Mouse (Mus musculus): ENCODE measurements around the gene Eml2.

The Eml2 gene

DNA sequence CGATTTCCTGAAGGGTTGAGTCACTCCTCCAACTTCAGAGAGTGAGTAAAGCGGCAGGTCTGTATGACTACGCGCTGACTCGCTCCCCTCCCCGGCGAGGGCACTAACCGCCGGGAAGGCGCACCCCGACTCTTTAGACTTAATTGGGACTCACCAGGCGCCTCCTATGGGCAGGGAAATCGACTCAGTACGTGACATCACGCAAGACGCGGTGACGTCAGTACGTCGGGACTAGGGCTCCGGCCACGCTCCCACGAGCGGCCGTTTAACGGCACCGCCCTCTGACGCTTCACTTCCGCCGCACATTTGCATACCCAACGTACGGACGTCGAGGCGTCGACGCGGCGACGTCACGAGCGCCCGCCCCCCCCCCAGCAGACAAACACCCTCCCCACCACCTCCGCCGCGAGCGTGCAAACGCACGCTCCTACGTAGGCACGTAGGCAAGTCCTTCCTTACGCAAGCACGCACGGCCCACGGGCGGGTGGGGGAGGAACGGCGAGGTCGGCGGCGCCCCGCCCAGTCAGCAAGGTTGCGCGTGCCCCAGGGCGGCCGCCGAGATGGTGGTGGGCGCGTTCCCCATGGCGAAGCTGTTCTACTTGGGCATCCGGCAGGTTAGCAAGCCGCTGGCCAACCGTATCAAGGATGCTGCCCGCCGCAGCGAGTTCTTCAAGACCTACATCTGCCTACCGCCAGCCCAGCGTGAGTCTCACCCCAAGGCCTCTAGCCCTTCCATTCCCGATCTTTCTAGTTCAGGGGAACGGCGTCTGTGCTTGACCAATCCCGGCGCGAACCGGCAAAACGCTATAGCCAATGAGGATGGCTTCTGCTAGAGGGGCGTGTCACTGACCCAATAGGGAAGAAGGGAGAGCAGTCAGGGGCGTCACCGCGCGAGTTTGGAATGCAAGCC is 51.9 kb downstream of the Eml2 start, which contains the start of gene Opa3:
Opa3 (plus strand) TSS at position 452 of the 910 bp plus-strand sequence.
- DNase-seq (ENCODE audit: inconsistent age in 2 of 2, low spot score in 1 of 2): peak; percentile 99 to 100

DNA sequence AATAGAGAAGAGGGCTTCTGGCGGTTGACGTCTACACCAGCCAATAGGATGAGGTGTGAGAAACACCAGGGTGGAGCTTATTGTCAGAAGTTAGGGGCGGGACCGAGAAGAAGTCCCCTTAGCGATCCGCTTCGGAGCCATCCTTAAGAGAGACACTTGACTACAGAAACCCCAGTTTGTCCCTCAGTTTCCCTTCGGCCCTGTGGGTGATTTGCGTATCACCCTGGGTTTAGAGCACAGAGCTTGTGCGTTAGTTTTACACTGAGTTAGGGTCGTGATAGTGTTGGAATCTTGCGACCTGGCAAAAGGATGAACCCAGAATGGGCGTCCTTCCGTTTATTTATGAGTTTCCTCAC is 52.5 kb downstream of the Eml2 start:
- no peak for DNase-seq (ENCODE audit: inconsistent age in 2 of 2, low spot score in 1 of 2)

GRCm38 (mm10) chr7:19229404-19229803 is 53.2 kb downstream of the Eml2 start:
- DNase-seq (ENCODE audit: inconsistent age in 2 of 2, low spot score in 1 of 2): no peak

GRCm38 (mm10) chr7:19230041-19230580 is 53.9 kb downstream of the Eml2 start:
- DNase-seq (ENCODE audit: inconsistent age in 2 of 2, low spot score in 1 of 2): peak in 1 of 2 experiments; percentile 41

GRCm38 (mm10) chr7:19230899-19231298 is 54.7 kb downstream of the Eml2 start:
- no peak for DNase-seq (ENCODE audit: inconsistent age in 2 of 2, low spot score in 1 of 2)

- DNase-seq (ENCODE audit: inconsistent age in 2 of 2, low spot score in 1 of 2): no peak
Measured at GRCm38 (mm10) chr7:19231849-19232248, 55.6 kb downstream of the Eml2 start.

GRCm38 (mm10) chr7:19234652-19235051 is 58.4 kb downstream of the Eml2 start:
- DNase-seq (ENCODE audit: inconsistent age in 2 of 2, low spot score in 1 of 2): no peak

DNA sequence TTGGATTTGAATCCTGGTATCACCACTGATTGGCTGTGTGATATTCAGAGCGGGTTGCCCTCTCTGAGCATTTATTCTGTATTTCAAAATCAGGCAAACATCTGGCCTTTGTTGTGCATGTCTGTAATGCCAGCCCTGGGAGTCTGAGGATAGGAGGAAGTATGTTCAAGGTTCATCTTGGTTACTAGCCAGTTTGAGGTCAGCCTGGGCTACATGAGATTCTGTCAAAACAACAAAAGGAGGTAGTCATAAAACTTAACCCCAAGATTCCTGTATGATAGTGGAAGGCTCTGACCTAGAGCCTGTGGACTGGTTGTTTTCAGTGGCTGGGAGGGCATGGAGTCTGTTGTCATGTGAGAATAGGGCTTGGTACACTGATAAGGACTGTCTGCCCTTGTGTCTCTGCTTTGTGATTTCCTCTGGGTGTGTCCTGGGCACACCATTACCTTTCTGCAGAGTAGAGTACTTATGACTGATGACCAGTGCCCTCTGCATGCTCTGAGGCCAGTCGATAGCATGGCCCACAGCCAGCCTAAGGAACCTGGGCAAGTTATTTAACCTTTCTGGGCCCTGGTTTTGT is 59.0 kb downstream of the Eml2 start:
- DNase-seq (ENCODE audit: inconsistent age in 2 of 2, low spot score in 1 of 2): no peak

DNA sequence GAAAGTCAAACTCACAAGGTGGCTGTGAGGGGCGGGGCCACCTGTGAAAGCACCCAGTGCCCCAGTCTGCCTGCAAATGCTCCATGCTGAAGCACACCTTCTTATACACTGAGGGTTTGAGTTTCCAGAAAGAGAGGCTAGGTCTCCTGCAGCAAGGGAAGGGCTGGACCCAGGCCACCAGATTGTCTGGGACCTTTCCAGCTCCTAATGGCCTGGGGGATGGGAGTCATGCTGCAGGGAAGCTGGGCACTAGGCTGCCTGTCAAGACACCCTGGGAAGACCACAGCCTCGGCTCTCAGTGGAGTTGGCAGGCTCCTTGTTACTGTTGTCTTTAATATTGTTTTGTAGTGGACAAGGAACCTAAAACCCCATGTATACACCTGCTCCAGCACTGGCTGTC is 60.2 kb downstream of the Eml2 start:
- DNase-seq (ENCODE audit: inconsistent age in 2 of 2, low spot score in 1 of 2): peak in 1 of 2 experiments; percentile 33

- DNase-seq (ENCODE audit: inconsistent age in 2 of 2, low spot score in 1 of 2): no peak
Measured at GRCm38 (mm10) chr7:19238344-19238743, 62.1 kb downstream of the Eml2 start.

DNA sequence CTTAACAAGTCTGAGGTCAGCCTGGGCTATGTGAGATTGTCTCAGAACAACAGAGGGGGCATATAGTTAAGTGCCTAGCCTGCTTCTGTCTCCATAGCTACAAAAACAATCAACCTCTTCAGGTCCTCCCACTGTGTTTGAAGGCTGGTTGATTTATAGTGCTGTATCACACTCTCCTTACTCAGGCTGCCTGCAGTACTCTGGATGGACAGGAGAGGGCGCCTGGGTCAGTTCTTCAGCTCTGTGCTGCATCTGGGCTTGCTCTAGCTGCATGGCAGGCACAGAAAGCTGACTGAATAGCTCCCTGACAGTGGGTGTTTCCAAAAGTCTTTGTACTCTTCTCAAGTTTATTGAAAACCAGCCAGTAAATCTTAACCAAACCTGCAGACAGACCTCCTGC is 63.2 kb downstream of the Eml2 start:
- peak; percentile 86 to 96 for DNase-seq (ENCODE audit: inconsistent age in 2 of 2, low spot score in 1 of 2)

DNA sequence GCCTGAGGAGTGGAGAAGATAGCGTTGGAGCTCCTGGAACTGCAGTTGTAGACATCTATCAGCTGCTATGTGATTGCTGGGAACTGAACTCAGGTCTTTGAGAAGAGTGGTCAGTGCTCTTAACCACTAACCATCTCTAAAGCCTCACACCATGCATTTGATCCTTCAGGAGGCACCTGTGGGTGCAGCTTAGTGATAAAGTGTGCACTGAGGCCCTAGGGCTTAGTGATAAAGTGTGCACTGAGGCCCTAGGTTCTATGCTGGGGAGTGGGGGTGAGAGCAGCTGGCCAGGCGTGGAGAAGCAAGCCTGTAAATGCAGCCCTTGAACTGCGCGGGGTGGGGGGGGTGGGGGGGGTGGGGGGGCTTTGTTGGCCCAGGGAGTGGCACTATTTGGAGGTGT is 63.8 kb downstream of the Eml2 start:
- DNase-seq (ENCODE audit: inconsistent age in 2 of 2, low spot score in 1 of 2): no peak

DNA sequence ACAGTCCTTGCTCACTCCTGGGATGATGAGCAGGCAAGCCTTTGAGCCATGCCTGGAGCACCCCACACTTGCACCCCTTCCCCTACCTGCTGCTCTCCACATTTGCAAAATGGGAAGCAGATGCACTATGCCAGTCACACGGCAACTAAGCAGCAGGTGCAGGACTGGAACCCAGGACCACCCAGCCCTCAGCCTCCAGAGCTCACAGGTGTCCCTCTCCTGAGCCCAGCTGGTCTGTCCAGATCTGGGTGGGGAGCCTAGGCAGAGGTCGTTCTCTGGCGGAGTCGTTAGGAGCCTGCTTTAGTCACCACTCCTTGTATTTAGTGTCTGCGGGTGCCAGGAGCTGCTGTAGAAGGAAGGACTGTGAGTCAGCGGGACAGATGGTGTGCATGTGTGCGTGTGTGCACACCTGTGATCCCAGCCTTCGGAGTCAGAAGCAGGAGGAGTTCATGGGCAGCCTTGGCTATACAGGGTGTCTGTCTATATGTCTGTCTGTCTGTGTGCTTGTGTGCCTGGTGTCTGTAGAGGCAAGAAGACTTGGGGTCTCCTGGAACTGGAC is 64.8 kb downstream of the Eml2 start:
- no peak for DNase-seq (ENCODE audit: inconsistent age in 2 of 2, low spot score in 1 of 2)

DNA sequence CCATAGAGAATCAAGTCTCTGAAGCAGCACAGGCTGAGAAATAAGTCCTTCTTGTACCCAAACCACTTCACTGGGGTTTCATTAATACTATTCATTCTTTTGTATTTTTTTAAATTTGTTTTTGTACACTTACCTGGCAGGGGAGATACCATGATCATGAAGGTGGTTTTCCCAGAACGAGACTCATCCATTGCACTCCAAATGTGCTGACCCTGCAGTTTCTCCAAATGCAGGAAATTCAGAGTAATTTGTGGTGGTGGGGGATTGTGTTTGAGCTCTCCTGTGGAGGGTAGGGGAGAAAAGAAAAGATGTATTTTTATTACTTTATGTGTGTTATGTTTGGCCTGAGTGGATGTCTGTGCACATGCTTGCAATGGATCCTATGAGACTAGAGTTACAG is 65.8 kb downstream of the Eml2 start:
- no peak for DNase-seq (ENCODE audit: inconsistent age in 2 of 2, low spot score in 1 of 2)

GRCm38 (mm10) chr7:19243858-19244257 is 67.6 kb downstream of the Eml2 start:
- DNase-seq (ENCODE audit: inconsistent age in 2 of 2, low spot score in 1 of 2): no peak

GRCm38 (mm10) chr7:19245083-19245482 is 68.9 kb downstream of the Eml2 start:
- peak; percentile 57 to 83 for DNase-seq (ENCODE audit: inconsistent age in 2 of 2, low spot score in 1 of 2)

DNA sequence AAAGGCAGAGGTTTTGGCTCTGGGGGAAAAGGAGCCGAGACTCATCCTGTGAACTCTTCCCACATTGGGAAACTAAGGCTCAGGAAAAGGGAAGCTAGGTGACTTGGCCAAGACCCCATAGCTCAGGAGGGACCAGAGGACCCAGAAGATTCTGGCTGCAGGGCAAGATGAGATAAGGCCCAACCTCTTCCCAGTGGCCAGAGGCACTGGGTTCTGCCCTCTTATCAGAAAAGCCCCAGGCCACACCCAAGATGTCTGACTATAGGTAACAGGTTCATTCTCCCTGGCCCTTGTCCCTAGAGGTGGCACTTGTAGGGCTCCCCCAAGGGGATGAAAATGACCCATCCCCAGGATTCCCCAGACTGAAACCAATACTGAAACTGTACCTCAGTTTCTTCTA is 70.6 kb downstream of the Eml2 start:
- DNase-seq (ENCODE audit: inconsistent age in 2 of 2, low spot score in 1 of 2): no peak

- no peak for DNase-seq (ENCODE audit: inconsistent age in 2 of 2, low spot score in 1 of 2)
Measured at GRCm38 (mm10) chr7:19247511-19247910, 71.3 kb downstream of the Eml2 start.

DNA sequence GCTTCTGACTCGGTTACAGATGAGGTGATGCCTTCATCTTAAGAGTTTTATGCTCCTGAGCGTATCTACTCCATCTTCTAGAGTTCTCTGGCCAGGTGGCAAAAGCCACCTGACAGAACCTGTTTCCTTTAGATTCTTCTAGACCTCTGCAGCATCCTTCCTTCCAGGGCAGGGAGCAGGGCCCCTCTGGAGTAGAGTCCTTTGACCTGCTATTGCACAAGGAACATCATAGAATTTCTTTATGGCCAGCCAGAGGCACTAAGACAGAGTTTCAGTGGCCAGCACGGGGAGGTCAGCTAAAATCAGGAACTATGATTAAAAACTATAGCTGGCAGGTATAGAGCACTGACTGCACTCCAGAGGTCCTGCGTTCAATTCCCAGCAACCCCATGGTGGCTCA is 75.9 kb downstream of the Eml2 start:
- DNase-seq (ENCODE audit: inconsistent age in 2 of 2, low spot score in 1 of 2): no peak

DNA sequence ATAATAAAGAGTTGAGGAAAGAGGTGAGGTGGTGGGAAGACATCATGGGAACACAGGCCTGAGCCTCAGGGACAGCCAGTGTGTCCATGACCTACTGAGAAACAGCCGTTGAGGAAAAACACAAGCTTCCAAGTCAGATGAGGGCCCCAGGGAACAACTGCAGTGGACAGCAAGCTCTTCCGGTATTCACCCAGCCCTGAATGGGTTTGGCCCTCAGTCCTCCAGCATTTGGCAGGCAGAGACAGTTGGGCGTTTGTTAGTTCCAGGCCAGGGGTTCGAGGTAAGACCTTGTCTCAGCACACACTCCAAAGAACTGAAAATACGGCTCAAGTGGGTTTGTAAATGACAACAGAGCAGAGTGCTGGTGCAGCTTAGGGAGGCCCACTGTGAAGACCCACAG is 77.2 kb downstream of the Eml2 start:
- DNase-seq (ENCODE audit: inconsistent age in 2 of 2, low spot score in 1 of 2): peak in 1 of 2 experiments; percentile 65

GRCm38 (mm10) chr7:19255395-19255794 is 79.2 kb downstream of the Eml2 start:
- peak in 1 of 2 experiments; percentile 26 for DNase-seq (ENCODE audit: inconsistent age in 2 of 2, low spot score in 1 of 2)

Measured in adrenal gland, adult (tissue).